Mouse (Mus musculus): Measurements from ENCODE around the gene Ccnb1. TPM values are rescaled to one million over a fixed set of nuclear protein-coding genes. Genes with fewer than 3 reads are reported as not detected.

The Ccnb1 gene
- polyA plus RNA-seq, 1 experiment from 2014 or later: 455 TPM

DNA sequence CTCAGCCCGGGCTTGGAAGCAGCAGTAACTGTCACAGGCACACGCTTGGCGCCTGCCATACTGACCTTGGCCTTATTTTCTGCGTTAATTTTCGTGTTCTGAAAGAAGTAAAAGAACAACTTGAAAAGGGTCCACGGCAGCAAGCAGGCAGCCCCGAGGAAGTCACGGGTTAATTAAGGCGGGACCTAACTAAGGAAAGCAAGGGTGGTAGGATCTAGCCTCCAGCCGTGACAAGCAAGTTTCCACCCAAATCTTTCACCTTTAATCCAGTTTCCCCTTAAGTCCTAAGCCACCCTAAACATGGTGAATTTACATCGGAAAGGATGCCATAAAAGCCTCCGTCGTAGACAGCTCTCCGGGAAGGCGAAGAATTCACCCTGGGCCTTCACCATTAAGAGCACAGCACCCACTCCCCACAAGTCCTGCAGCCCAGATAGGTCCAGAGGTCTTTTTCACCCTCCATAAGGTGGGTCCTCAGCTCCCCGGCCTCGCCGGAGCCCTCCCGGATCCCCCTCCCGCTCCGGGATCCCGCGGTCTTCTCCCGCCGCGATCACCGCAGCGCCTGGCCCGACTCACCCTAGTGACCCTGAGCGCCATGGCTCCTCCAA is 460 bp downstream of the Ccnb1 start:
- ATAC-seq (replicated peaks; ENCODE audit: low FRiP score) (peak; percentile 61), DNase-seq (ENCODE audit: low spot score) (peak; percentile 53)
- Histone ChIP-seq H3K4me3 (ENCODE audit: low read depth, low read length) (peak overlapping the region; percentile 91), H3K27me3 (ENCODE audit: control insufficient read depth, insufficient read depth, low read length) (no peaks in the 10 kb centered on the region), H3K4me1 (replicated peaks; ENCODE audit: control insufficient read depth, insufficient read depth, low read length) (peaks cover 16% of the 10 kb centered on the region; the same call in 1 of the 2 replicates), H3K27ac (ENCODE audit: low read depth, low read length) (peak overlapping the region; percentile 53), H3K4me2 (ENCODE audit: low read depth, low read length, severe bottlenecking) (peak overlapping the region; percentile 55), H3K9ac (ENCODE audit: low read length) (peak overlapping the region; percentile 95), H3K36me3 (ENCODE audit: control insufficient read depth, insufficient read depth, low read length) (peaks cover 6% of the 10 kb centered on the region; the same call in 1 of the 2 replicates), H3K9me3 (ENCODE audit: control insufficient read depth, low read length) (no peaks in the 10 kb centered on the region)
- WGBS: 1% methylated on average over 24 of the region's 30 CpGs

DNA sequence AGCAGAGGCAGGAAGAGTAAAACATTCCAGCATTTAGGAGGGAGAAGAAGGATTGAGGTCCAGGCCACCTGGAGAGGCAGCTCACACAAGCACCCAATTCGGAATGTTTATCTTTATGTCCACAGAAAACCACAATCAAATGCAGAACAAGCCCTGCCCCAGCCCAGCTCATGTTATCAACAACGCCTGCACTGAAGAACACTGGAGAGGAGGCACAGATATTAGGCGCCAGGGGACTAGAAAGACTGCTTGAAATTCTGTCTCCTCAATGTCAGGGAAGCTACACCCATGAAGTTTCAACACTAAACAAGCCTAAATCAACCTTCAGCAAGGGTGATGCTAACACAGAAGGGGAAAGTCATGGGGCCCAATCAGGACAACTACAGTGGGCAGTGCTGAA is 8.9 kb downstream of the Ccnb1 start:
- no peaks in the 10 kb centered on the region for H3K9me3 ChIP-seq (ENCODE audit: control insufficient read depth, low read length)
- H3K4me3 ChIP-seq (ENCODE audit: low read depth, low read length): no peak overlapping the region
- DNase-seq (ENCODE audit: low spot score) (no peak), ATAC-seq (replicated peaks; ENCODE audit: low FRiP score) (no peak)
- H3K27me3 ChIP-seq (ENCODE audit: control insufficient read depth, insufficient read depth, low read length): no peaks in the 10 kb centered on the region
- 83% methylated on average over 3 of the region's 3 CpGs for WGBS
- H3K27ac ChIP-seq (ENCODE audit: low read depth, low read length): no peak overlapping the region
- no peak overlapping the region for H3K9ac ChIP-seq (ENCODE audit: low read length)
- peaks cover 8% of the 10 kb centered on the region; the same call in 1 of the 2 replicates for H3K36me3 ChIP-seq (ENCODE audit: control insufficient read depth, insufficient read depth, low read length)
- H3K4me1 ChIP-seq (replicated peaks; ENCODE audit: control insufficient read depth, insufficient read depth, low read length): 0 out of 2 replicates have a peak, but pooled peaks cover 2% of the 10 kb centered on the region
- no peak overlapping the region for H3K4me2 ChIP-seq (ENCODE audit: low read depth, low read length, severe bottlenecking)

- Histone ChIP-seq H3K4me2 (ENCODE audit: low read depth, low read length, severe bottlenecking) (no peak overlapping the region), H3K9me3 (ENCODE audit: control insufficient read depth, low read length) (no peaks in the 10 kb centered on the region), H3K9ac (ENCODE audit: low read length) (no peak overlapping the region), H3K27me3 (ENCODE audit: control insufficient read depth, insufficient read depth, low read length) (no peaks in the 10 kb centered on the region), H3K4me3 (ENCODE audit: low read depth, low read length) (no peak overlapping the region), H3K36me3 (ENCODE audit: control insufficient read depth, insufficient read depth, low read length) (peaks cover 6% of the 10 kb centered on the region), H3K27ac (ENCODE audit: low read depth, low read length) (no peak overlapping the region), H3K4me1 (replicated peaks; ENCODE audit: control insufficient read depth, insufficient read depth, low read length) (0 out of 2 replicates have a peak, but pooled peaks cover 2% of the 10 kb centered on the region)
- no peak for DNase-seq (ENCODE audit: low spot score)
- WGBS: 68% methylated on average over 6 of the region's 6 CpGs
- 0 out of 2 replicates have a peak, but pooled peaks have one; percentile 8 for ATAC-seq (replicated peaks; ENCODE audit: low FRiP score)
These were observed 9.7 kb downstream of the Ccnb1 start for GRCm38 (mm10) chr13:100776710-100777109.

DNA sequence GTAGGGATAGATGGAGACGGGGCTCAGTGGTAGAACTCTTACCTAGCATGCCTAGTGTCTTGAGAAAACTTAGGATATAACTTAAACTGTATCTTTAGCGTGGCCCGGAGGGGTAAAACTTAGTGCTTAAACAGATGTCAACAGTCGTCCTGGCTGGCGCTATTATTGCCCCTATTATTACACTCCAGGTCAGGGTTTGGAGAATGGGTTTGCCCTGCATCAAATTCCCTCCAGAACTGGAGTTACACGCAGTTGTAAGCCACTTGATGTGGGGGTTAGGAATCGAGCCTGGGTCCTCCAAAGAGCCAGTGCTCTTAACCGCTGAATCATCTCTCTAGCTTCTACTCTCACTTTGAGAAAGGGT is 10.3 kb downstream of the Ccnb1 start:
- Histone ChIP-seq H3K27me3 (ENCODE audit: control insufficient read depth, insufficient read depth, low read length) (no peaks in the 10 kb centered on the region), H3K27ac (ENCODE audit: low read depth, low read length) (0 out of 2 replicates have a peak overlapping the region, but pooled peaks have one; percentile 3), H3K36me3 (ENCODE audit: control insufficient read depth, insufficient read depth, low read length) (peaks cover 5% of the 10 kb centered on the region), H3K9ac (ENCODE audit: low read length) (peak overlapping the region; percentile 72; the same call in 1 of the 2 replicates), H3K9me3 (ENCODE audit: control insufficient read depth, low read length) (no peaks in the 10 kb centered on the region), H3K4me3 (ENCODE audit: low read depth, low read length) (peak overlapping the region; percentile 80), H3K4me1 (replicated peaks; ENCODE audit: control insufficient read depth, insufficient read depth, low read length) (0 out of 2 replicates have a peak, but pooled peaks cover 2% of the 10 kb centered on the region), H3K4me2 (ENCODE audit: low read depth, low read length, severe bottlenecking) (peak overlapping the region; percentile 75)
- DNase-seq (ENCODE audit: low spot score): no peak
- WGBS: 20% methylated on average over 8 of the region's 8 CpGs
- peak; percentile 25; the same call in 1 of the 2 replicates for ATAC-seq (replicated peaks; ENCODE audit: low FRiP score)

GRCm38 (mm10) chr13:100775252-100776055 is 10.9 kb downstream of the Ccnb1 start, which contains the start of gene Cenph:
TSS of gene Cenph (minus strand) at chr13:100775899.
- H3K27me3 ChIP-seq (ENCODE audit: control insufficient read depth, insufficient read depth, low read length): no peaks in the 10 kb centered on the region
- DNase-seq (ENCODE audit: low spot score): peak; percentile 90
- H3K4me3 ChIP-seq (ENCODE audit: low read depth, low read length): peak within 1 kb of the TSS; percentile 80
- H3K4me1 ChIP-seq (replicated peaks; ENCODE audit: control insufficient read depth, insufficient read depth, low read length): 0 out of 2 replicates have a peak, but pooled peaks cover 2% of the 10 kb centered on the region
- peak within 1 kb of the TSS; percentile 75 for H3K4me2 ChIP-seq (ENCODE audit: low read depth, low read length, severe bottlenecking)
- H3K27ac ChIP-seq (ENCODE audit: low read depth, low read length): 0 out of 2 replicates have a peak within 1 kb of the TSS, but pooled peaks have one; percentile 3
- H3K36me3 ChIP-seq (ENCODE audit: control insufficient read depth, insufficient read depth, low read length): peaks cover 5% of the 10 kb centered on the region
- peak within 1 kb of the TSS; percentile 72 for H3K9ac ChIP-seq (ENCODE audit: low read length)
- peak; percentile 93 for ATAC-seq (replicated peaks; ENCODE audit: low FRiP score)
- under 1% methylated on average over 46 of the region's 46 CpGs for WGBS
- H3K9me3 ChIP-seq (ENCODE audit: control insufficient read depth, low read length): no peaks in the 10 kb centered on the region

- Histone ChIP-seq H3K9ac (ENCODE audit: low read length) (peak overlapping the region; percentile 72), H3K36me3 (ENCODE audit: control insufficient read depth, insufficient read depth, low read length) (peaks cover 6% of the 10 kb centered on the region), H3K27me3 (ENCODE audit: control insufficient read depth, insufficient read depth, low read length) (no peaks in the 10 kb centered on the region), H3K27ac (ENCODE audit: low read depth, low read length) (no peak overlapping the region), H3K9me3 (ENCODE audit: control insufficient read depth, low read length) (no peaks in the 10 kb centered on the region), H3K4me2 (ENCODE audit: low read depth, low read length, severe bottlenecking) (peak overlapping the region; percentile 75), H3K4me3 (ENCODE audit: low read depth, low read length) (peak overlapping the region; percentile 80), H3K4me1 (replicated peaks; ENCODE audit: control insufficient read depth, insufficient read depth, low read length) (0 out of 2 replicates have a peak, but pooled peaks cover 2% of the 10 kb centered on the region)
- no peak for ATAC-seq (replicated peaks; ENCODE audit: low FRiP score)
- DNase-seq (ENCODE audit: low spot score): no peak
These were observed 11.7 kb downstream of the Ccnb1 start for GRCm38 (mm10) chr13:100774704-100775103.

GRCm38 (mm10) chr13:100755329-100755728 is 31.0 kb downstream of the Ccnb1 start:
- Histone ChIP-seq H3K27me3 (ENCODE audit: control insufficient read depth, insufficient read depth, low read length) (no peaks in the 10 kb centered on the region), H3K4me3 (ENCODE audit: low read depth, low read length) (no peak overlapping the region), H3K36me3 (ENCODE audit: control insufficient read depth, insufficient read depth, low read length) (no peaks in the 10 kb centered on the region; the same call in 1 of the 2 replicates), H3K4me1 (replicated peaks; ENCODE audit: control insufficient read depth, insufficient read depth, low read length) (no peaks in the 10 kb centered on the region), H3K4me2 (ENCODE audit: low read depth, low read length, severe bottlenecking) (no peak overlapping the region), H3K27ac (ENCODE audit: low read depth, low read length) (no peak overlapping the region), H3K9ac (ENCODE audit: low read length) (no peak overlapping the region), H3K9me3 (ENCODE audit: control insufficient read depth, low read length) (no peaks in the 10 kb centered on the region)
- ATAC-seq (replicated peaks; ENCODE audit: low FRiP score): no peak
- 98% methylated on average over 2 of the region's 2 CpGs for WGBS
- no peak for DNase-seq (ENCODE audit: low spot score)

DNA sequence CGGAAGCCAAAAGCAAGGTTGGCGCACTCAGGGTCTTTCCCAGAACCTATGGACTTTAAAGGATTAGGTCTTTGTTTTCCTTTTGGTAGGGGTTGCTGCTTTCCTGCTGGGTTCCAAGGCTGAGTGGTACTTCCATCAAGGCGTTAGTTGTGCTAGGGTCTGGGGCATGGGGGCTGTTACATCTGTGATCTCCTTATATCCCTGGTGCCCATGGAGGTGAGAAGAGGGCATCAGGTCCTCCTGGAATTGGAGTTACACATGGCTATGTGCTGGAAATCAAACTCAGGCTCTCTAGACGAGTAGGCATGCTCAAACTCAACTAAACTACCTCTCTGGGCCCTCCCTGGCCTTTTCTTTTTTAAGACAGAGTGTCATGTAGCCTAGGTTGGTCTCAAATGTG is 32.2 kb downstream of the Ccnb1 start:
- Histone ChIP-seq H3K9me3 (ENCODE audit: control insufficient read depth, low read length) (no peaks in the 10 kb centered on the region), H3K4me3 (ENCODE audit: low read depth, low read length) (no peak overlapping the region), H3K27me3 (ENCODE audit: control insufficient read depth, insufficient read depth, low read length) (no peaks in the 10 kb centered on the region), H3K27ac (ENCODE audit: low read depth, low read length) (no peak overlapping the region), H3K4me1 (replicated peaks; ENCODE audit: control insufficient read depth, insufficient read depth, low read length) (no peaks in the 10 kb centered on the region), H3K4me2 (ENCODE audit: low read depth, low read length, severe bottlenecking) (no peak overlapping the region), H3K9ac (ENCODE audit: low read length) (no peak overlapping the region), H3K36me3 (ENCODE audit: control insufficient read depth, insufficient read depth, low read length) (no peaks in the 10 kb centered on the region)
- ATAC-seq (replicated peaks; ENCODE audit: low FRiP score): no peak
- 70% methylated on average over 4 of the region's 4 CpGs for WGBS
- DNase-seq (ENCODE audit: low spot score): no peak

All from forebrain, embryonic 11.5 days (tissue).